Mouse (Mus musculus) T-cell, adult 2 months (primary cell): ENCODE data around the gene Zc3h14.

Experiments used
- DNase-seq: peaks from one replicate; pipeline ENCODE4 v3.0.0; 2022; ENCODE audit warnings: low spot score

Zc3h14 gene

DNA sequence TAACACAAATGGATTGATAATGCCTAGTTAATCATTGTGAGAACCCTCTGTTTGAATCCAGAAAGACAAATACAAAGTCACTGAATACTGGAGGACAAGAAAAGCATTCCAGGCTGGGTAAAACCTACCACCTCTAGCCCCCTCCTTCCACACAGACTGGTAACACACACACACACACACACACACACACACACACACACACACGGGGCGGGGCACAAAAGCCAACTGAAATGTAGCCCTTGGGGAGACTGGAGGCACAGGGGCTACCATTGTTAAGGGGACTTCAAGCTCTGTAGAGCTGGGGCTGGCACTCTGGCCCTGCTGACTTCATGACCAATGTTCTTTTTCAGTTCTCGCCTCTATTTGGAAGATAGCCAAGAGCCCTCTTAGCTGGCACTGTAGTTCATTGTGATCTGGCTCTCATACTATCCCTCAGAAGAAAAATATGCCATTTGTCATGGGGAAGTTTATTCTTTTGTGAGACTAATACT, 5.7 kb upstream of the Zc3h14 start:
- no peak for DNase-seq

GRCm38 (mm10) chr12:98745626-98746025, 1.1 kb upstream of the Zc3h14 start:
- DNase-seq: no peak

DNA sequence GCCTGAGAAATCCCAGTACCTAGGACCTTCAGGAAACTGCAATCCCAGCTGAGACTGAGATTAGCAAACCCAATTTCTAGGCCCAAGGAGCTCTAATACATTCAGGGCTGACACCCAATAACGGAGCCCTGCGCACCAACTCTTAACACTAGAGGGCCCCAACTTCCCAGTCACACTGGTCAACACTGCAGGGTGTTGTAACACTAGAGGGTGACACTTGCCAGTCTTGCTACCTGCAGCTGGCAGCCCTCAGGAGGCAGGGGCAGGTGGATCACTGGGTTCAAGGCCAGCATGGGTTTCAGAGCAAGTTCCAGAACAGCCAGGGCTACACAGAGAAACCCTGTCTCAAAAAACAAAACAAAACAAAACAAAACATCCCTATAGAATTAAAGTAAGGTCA, 633 bp upstream of the Zc3h14 start:
- peak; percentile 69 for DNase-seq

- DNase-seq: peak; percentile 12
Measured at GRCm38 (mm10) chr12:98747380-98747753, 603 bp downstream of the Zc3h14 start.

- DNase-seq: no peak
Measured at GRCm38 (mm10) chr12:98757636-98758035, 10.9 kb downstream of the Zc3h14 start.

DNA sequence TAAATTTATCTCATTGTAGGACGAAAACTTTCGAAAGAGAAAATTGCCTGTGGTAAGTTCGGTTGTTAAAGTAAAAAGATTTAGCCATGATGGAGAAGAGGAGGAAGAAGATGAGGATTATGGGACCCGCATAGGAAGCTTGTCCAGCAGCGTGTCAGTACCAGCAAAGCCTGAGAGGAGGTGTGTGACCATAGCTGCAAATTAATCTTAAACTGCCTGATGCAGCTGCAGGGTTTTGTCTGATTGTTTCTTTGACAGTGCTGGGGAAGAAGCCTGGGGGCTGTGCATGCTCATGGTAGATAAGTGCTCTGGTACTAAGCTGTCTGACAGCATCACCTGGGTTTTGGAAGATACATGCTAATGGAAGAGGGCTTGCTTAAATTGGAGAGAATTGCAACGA, 12.9 kb downstream of the Zc3h14 start:
- DNase-seq: no peak

DNA sequence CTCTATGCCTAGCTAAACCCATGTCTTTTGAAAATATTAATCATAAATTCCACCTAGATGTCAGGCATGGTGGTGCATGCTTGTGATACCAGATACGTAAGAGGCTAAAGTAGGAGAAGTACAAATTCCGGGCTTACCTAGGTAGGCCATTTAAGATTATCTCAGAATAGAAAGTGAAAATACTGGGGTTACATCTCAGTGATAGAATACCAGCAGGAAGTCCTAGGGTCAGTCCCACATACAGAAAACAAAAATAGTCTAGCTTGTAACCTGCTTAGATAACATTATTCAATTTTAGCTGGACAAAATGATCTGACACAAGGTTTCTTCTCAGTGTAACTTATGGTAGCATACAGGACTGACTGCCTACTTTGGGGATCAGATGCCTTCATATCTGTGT, 19.5 kb downstream of the Zc3h14 start:
- no peak for DNase-seq

DNA sequence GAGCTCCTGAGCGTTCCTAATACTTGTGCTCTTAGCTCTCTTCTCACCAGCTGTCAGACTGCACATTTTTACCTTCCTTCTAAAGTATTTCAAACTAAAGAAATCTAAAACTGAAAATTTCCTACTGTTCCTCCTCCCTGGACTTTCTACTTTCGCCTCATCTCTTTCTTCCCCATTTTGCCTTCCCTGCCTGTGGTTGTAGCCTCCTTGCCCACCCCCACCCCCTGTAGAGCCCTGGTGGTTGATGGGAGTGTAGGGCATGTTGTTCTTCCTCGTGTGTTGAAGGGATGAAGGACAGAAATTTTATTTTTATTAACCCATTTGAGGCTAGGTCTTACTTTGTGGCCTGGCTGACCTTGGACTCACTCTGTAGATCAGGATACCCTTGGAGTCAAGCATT, 30.7 kb downstream of the Zc3h14 start:
- DNase-seq: no peak

GRCm38 (mm10) chr12:98779148-98779547, 32.4 kb downstream of the Zc3h14 start:
- no peak for DNase-seq

DNA sequence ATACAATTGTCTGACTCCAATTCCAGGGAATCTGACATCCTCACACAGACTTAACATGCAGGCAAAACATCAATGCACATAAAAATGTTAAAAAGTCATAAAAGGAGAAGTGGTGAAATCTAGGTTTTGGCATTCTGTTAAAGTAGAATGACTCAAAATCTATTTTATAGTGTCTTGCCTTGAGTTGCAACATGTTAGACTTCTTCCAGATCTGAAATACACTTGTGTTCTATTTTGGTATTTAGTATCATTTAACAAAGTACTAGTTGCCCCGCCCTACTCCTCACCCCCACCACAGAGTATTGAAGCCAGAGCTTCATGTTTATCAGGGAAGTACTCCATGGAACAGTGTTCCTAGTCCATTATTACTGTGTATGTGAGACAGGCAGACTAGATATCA, 37.5 kb downstream of the Zc3h14 start:
- no peak for DNase-seq

GRCm38 (mm10) chr12:98795731-98796318, 49.1 kb downstream of the Zc3h14 start:
- no peak for DNase-seq

GRCm38 (mm10) chr12:98800334-98800733, 53.6 kb downstream of the Zc3h14 start:
- peak; percentile 40 for DNase-seq

- no peak for DNase-seq
Measured at GRCm38 (mm10) chr12:98802245-98802644, 55.5 kb downstream of the Zc3h14 start.

DNA sequence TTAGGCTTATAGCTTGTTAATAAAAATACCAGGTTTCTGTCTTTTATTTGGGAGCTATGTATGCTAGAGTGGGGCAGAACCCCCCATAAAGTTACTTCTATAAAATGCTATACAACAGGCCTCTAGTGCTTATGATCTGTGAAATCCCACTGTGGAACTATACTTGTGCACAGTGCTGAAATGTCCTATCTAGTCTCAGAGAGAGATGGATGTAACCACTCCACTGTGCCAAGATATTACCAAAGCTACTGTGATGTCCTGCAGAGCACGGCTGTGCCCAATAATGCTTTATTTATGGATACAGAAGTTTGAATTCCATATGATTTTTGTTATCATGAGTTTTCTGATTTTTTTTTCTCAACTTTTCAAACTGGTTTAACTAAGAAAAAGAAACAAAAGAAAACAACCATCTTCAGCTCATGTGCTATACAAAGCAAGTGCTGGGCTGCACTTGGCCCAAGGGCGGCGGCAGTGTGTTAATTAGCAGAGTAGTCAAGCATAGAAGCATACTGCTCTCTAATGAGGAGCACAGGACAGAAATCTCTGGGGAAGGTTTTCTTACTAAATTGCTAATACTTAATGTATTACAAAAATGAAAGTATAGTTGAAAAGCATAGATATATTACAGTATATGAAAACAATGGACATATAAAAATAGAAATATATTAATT, 57.4 kb downstream of the Zc3h14 start:
- DNase-seq: no peak

DNA sequence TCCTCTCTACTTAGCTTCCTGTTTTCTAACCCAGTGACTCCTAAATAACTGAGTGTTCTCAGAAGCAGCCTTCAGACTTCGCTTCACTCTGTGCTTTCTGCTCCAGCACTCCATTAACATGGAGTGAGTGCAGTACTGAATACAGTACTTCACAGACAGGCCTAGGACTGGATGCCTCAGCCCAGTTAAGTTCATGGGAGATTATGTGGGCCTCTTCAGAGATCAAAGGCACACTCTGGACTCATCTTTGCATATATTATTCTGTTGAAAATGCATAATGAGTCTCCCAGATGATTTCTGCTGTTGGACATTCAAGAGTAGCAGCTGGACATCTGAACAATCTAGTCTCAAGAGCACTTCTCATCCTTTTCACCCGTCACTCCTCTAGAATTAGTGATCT, 74.0 kb downstream of the Zc3h14 start:
- no peak for DNase-seq

- DNase-seq: no peak
Measured at GRCm38 (mm10) chr12:98831122-98831521, 84.4 kb downstream of the Zc3h14 start.

GRCm38 (mm10) chr12:98832929-98833598, 86.3 kb downstream of the Zc3h14 start:
- no peak for DNase-seq

GRCm38 (mm10) chr12:98833901-98834300, 87.1 kb downstream of the Zc3h14 start:
- no peak for DNase-seq

- no peak for DNase-seq
Measured at GRCm38 (mm10) chr12:98834879-98835278, 88.1 kb downstream of the Zc3h14 start.

DNA sequence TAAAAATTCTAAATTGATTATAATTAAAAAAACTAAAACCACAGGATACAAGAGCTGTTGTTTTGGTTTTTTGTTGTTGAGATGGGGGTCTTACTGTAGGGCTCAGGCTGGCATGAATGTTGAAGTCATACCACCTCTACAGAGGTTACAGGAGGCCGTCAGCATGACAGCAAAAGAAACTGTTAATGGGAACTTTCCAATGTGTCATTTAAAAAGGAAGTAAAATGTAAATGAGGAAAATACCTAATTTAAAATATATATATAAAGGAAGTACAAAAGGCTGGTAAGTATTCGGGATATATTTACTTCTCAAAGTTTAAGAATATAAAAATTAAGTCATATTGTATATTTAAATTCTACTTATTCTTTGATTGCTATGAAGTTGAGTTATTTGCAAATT, 88.7 kb downstream of the Zc3h14 start:
- no peak for DNase-seq
